Mouse (Mus musculus) cerebellum, adult 9-10 months (tissue): Measurements from ENCODE around the gene Htra3.

Source experiments
- DNase-seq: peaks from one replicate; pipeline ENCODE4 v3.0.0; 2022

Htra3 gene

DNA sequence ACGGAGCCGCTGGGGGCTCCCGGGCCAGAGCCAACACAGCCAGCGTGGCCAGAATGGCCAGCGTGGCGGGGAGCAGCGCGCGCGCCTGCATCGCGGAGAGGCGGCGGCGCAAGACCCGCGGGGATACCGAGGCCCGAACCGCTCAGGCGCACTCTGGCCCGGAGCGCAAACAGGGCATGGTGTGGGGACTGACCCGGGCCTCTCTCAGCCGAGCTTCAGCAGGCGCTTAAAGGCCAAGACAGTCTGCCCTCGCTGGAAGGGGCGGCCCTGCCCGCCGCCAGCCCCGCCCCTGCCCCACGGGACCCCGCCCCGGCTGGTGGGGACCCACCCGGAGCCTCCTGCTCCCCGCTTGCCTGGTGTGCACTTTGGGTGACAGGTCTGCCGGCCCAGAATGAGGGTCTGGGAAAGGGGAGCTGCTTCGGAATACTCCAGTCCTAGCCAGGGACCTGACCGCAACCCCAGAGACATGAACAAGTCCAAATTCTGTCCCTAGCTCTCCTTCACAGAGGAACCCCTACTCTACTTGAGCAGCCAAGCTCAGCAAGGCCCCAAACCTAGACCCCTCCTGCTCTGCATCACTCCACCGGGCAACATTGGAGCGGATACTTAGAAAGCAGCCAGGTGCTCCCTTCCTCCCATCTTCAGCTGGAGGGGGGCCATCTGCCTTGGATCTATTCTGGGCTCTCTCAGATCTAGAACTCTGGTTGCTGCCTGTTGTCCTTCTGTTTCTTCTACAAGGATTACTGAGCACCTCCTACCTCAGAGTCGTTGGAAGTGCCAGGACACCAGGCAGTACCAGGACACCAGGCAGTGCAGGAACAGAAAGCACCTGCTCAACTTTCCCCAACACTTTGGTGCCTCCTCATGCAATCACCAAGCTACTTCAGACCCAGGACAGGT, at the start of gene Htra3:
TSS of gene Htra3 (minus strand) at position 527 of the 900 bp plus-strand sequence.
- DNase-seq, result no peak

GRCm38 (mm10) chr5:35728957-35729460, 49.4 kb upstream of the Htra3 start:
- peak; percentile 73 for DNase-seq

DNA sequence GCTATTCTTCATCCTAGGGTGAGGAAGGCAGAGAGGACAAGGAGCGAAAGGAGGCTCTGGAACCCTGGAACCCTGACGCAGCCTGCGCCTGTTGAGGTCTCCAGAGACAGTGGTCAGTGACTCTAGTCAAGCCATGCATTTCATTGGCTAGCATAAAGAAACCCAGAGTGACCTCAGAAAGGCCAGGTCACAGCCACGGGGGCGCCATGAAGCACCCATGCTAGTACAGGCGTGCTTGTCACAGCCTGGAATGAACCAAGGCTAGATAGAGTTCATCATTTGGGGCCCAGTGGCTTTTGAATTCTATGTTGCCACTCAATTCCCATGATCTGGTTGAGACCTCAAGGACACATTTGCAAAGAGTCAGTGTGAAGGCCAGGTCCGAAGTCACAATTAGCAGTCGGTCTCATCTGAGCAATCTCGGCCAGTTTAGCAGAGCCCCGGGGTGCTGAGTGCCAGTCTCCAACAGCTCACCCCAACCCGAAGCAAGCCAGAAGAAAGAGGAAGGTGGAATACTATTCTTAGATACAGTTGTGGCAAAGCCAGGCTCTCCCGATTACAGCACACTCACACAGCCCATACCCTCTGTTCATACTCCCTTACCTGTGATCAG, 48.9 kb upstream of the Htra3 start:
- DNase-seq, result peak; percentile 26

- no peak for DNase-seq
These were observed 47.9 kb upstream of the Htra3 start for GRCm38 (mm10) chr5:35727447-35727846.

- no peak for DNase-seq
These were observed 46.3 kb upstream of the Htra3 start for GRCm38 (mm10) chr5:35725840-35726239.

DNA sequence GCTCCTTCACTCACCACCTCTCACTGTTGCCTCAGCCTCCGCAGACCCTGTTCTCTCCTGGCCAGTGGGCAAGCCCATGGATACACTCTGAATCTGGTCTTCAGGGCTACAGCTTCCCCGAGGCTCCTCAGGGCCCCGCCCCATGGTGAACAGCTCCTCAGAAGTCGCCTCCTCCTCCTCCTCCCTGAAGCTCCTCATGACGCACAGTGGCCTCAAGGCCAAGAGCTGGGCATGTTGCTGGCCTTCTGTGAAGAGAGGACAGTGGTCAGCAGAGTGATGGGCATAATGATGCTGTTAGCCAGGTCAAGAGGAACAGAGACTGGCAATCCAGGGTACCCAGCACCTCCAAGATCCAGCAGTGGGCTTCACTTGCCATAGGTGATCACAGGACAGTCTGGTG, 44.3 kb upstream of the Htra3 start:
- no peak for DNase-seq

GRCm38 (mm10) chr5:35722654-35723053, 43.1 kb upstream of the Htra3 start:
- DNase-seq, result no peak

DNA sequence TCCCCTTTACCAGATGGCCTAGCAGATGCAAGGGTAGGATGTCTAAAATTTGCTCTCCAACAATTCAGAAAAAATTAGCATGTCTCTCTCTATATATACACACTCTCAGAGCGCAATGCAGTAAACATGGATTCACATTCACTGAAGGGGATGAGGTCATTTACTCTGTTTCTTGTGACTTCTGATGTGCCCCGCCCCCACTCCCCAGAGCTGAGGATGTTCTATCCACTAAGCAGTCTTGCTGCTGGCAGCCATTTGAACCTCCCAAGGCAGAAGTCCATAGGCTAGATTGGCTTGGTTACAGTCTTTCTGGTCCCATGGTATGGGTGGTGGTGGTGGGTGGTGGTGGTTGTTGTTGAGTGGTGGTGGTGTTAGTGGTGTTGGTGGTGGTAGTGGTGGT, 42.4 kb upstream of the Htra3 start:
- DNase-seq, result no peak

DNA sequence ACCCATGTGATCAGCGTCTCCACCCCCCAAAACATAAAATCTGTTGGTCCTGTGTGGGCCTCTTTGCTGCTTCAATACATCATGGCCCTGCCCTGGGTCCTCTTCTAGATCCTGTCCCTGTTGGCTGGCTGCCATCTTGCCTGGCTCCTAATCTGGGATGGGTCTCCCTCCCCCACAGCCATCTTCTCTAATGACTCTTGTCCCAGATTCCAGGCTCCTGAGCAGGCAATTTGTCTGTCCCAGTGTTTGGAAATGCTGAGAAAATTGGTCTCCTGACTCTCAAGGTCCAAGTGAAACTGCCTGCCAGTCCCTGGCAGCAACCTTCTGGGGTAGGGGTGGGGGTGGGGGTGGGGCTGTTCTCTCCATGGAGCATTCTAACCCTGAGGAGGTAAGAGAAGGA, 40.3 kb upstream of the Htra3 start:
- DNase-seq, result no peak

- no peak for DNase-seq
These were observed 39.8 kb upstream of the Htra3 start for GRCm38 (mm10) chr5:35719343-35719742.

DNA sequence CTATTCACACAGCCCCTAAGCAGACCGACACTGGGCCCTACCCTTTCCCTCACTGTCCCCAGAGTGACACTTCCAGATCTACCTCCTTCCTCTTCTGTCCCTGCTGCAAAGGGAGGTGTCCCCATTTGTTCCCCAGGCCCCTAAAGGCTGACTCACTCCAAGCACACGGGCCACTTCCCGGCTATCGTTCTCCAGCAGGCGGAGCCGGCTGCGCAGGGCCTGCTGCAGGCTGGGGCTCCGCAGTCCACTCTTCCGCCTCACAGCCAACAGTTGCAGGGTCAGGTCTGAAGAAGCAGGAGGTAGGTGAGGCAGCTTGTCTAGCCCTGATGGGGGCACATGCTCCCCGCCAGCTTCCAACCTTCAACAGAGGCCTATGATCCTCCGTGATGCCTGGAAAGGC, 39.2 kb upstream of the Htra3 start:
- DNase-seq, result no peak

- peak; percentile 25 for DNase-seq
These were observed 38.4 kb upstream of the Htra3 start for GRCm38 (mm10) chr5:35717946-35718345.

DNA sequence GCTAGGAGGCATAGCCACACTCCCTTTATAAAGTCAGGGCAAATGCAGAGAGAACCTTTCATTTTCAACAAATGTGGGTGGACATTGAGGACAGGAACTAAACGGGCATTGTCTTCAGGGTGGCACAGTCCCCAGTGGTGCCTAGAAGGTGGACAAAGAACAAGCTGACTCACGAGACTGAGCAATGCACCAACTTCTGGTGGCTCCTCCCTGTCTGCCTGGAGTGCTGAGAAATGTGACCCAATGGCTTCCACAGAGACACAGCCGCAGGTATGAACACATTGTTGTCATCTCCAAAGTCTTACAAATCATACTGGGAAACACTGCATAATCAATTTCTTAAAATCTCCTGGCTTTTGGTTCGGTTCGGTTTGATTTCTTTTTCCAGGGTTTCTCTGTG, 37.9 kb upstream of the Htra3 start:
- no peak for DNase-seq

DNA sequence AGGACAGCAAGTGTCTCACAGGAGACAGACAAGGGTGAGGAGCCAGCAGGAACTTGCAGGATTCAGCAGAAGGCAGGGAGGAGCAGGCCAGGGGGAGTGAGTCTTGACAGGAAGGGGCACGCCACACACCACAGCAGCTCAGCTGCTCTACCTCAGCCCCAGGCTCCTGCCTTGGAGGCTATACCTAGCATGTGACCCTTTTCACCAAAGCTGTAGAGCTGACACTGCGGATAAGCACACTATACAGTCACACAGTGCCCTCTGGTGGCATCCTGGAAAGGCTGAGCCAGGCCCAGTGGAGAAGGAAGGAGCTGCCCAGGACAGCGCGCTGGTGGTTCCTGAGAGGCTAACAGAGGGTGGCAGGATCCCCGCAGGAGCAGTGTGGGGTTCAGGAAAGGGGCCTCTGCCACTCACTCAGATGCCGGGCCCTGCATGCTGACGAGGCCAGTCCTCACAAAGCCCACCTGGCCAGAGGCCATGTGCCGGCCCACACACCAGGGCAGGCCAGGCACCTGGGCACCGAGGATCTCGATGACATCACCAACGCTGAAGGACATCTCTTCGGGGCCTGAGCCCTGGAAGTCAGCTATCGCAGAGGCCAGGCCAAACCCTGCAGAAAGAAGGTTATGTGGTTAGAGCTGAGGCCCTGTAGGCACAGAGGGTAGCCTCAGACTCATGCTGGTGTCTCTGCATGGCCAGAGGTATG, 34.2 kb upstream of the Htra3 start:
- peak; percentile 62 for DNase-seq

GRCm38 (mm10) chr5:35712517-35712916, 32.9 kb upstream of the Htra3 start:
- no peak for DNase-seq

DNA sequence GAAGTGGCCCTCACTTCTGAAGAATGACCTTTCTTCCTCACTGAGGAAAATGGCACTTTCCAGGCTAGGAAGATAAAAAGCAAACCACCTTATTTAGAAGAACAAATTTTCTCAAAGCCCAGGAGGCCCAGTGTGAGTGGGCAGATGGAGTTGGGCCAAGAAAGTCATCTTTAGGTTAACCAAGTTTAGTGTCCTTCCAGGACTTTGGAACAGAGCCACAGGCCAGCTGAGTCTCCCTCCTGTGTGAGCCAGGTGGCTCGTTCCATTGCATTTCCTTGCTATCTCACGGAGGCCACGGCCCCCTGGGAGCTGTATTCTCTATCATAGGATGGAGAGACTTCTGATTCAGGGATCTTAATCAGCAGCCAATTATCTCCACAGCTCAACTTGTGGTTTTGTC, 31.3 kb upstream of the Htra3 start:
- no peak for DNase-seq

DNA sequence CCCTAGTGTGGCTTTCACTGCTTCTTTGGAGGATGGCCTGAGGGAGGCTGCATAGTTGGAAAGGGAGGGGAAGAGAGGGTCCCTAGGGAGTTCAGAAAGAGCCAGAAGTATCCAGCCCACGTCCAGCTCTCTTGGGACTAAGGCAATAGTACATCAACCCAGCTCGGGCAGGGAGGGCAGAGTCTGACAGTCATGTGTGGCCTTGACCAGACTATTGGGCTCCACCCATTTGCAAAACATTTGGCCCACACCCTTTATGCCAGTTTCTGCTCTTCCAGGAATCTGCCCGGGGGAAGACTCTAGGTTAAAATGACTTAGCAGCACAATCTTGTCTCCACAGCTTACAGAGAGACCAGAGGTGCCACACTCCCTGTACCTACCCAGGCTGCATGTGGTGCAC, 30.9 kb upstream of the Htra3 start:
- DNase-seq, result no peak

DNA sequence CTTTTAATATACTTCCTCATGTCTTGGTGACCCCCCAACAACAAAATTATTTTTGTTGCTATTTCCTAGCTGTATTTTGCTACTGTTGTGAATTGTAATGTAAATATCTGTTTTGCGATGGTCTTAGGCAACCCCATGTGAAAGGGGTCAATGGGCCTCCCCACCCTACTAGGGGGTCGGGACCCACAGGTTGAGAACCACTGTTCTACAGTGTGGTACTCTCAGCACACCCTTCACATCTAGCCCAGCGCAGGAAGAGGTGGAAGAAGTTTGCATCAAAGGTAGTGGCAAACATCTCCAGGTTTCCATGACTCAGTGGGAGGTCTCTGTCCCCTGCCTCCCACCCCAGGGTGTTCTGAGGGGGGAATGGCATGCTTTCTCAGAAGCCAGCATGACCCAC, 25.8 kb upstream of the Htra3 start:
- no peak for DNase-seq

- no peak for DNase-seq
These were observed 24.2 kb upstream of the Htra3 start for GRCm38 (mm10) chr5:35703814-35704213.

- DNase-seq, result no peak
These were observed 23.6 kb upstream of the Htra3 start for GRCm38 (mm10) chr5:35703183-35703582.

DNA sequence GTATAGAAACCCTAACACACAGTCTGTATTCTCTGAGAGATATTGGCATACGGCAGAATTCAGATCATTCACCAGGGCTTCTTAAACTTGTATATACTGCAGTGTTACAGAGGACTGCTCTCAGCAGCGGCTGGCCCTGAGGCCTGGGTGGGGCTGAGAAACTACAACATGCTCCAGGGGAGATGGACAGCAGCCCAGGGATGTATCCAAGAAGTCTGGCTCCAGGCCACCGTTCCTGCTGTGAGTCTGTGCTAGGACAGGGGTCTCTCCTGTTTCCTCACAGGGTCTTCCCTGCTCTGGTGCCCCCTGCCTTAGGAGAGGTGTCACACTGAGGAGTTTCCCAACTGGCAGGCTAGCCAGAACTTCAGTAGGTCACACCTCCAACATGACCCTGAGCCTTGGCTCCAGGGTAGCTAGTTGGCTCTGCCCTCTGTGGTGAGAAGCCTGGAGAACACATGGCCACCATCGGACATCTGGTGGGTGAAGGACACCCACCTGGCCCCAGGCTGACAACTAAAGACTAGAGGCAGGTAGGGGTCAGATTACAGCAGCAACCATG, 23.1 kb upstream of the Htra3 start:
- no peak for DNase-seq

DNA sequence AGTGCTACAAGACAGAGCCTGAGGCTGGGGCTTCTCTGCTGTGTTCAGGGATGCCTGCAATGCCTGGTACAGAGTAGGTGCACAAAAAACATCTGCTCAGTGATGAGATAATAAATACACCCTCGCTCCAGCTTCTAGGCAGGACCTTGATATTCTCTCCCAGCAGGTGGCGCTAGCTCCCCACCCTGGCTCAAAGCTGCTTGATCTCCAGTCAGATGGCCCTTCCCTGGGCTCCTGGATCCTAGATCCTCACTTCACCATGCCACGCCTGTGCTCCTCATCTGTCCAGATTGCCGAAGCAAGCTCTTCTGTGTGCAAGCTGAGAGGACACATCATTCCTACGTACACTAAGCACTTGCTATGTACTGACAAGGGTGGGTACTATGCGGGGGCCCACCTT, 21.5 kb upstream of the Htra3 start:
- DNase-seq, result peak; percentile 72

DNA sequence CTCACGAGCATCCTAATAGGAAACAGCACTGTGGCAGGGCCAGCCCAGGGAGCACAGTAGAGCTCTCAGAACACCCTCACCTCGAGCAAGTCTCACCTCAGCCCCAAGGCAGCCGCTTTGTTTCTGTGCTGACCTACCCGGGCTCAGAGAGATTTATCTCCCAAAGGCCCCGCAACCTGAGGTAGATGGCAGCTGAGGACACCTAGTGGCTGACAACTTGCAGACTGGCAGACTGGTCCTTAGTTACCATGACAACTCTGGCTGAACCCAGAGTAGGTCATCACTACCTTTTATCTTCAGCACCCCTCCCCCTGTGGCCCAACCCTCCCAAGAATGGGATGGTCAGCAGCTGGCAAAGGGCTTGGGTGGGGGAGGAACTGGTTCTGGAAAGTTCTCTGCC, 16.2 kb upstream of the Htra3 start:
- peak; percentile 24 for DNase-seq
